Mouse (Mus musculus) natural killer cell, adult 2 months (primary cell): ENCODE measurements at regions not wholly inside any gene's neighbourhood (a gene's known extent, or its start where the extent isn't known, plus 50 kb on each side); places are given as distances from the start of the nearest gene placed in this dataset.

Source experiments
- DNase-seq, 2 experiments: peaks; one replicate each; pipeline ENCODE4 v3.0.0; 2022; ENCODE audit warnings: low spot score in 2 of 2

DNA sequence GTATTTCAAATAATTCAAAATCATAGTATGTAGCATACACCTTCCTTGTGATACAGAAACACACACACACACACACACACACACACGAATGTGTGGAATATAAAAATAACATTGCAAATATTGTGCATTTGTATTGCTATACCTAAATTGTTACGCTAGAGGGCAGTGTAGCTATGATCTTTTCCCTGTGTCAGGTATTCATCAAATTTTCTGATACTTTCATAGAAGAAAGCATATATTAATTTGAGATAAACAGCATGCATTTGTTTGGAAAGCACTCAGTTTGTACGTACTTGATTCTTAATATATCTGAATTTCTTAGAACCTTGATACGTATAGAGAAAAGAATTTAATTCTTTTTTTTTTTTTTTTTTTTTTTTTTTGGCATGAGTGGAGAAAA is 1700.9 kb upstream of the Sel1l start:
- DNase-seq: no peak

DNA sequence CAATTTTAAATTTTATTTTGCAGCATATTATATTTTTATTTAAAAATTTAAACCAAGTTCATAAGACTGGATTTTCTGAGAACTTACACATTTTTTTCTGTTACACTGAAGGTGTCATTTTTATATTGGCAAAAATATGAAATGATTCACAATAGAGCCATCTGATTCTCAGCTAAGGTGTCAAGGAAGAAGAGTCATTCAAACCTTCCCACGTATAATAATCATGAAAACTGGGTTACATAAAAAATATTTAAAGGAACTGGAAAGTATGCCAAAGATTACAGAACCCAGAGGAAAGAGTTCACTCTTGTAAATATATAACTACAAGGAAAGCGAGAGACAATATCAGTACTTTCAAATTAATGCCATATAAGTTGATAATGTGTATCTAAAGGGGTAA is 1674.5 kb upstream of the Sel1l start:
- DNase-seq: no peak

DNA sequence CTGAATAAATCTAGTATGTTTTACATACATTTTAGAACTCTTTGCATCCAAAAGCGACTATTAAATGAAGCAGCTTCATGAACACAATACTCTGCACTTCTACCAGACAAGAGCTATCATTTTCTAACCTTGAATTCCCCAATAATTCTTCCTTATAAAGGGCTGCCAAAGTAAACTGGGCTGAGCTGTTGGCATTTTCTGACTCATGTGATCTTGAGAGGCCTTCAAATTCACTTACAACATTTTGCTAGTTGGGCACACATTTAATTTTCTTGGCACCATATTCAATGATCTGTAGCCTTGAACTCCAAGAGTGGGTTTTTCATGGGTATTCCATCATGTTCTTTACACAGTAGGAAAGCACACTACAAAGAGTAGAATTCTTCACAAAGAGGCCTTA is 1637.4 kb upstream of the Sel1l start:
- no peak for DNase-seq

DNA sequence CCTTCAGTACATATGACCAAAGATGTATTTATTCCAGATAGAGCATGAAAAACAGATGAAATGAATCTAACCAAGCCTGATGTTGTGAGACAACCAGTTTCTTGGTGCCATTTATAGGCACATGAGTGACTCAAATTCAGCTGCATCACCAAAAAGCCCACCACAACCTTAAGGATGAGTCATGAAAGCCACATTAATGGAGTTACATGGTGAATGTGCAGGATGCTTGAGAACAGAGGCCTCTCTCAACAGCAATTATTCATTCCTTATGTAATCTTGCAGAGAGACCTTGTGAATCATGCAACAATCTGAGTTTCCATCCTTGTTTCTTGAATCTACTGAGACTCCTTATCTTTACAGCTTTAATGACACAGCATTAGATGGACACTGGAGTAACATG is 1613.1 kb upstream of the Sel1l start:
- DNase-seq: no peak

DNA sequence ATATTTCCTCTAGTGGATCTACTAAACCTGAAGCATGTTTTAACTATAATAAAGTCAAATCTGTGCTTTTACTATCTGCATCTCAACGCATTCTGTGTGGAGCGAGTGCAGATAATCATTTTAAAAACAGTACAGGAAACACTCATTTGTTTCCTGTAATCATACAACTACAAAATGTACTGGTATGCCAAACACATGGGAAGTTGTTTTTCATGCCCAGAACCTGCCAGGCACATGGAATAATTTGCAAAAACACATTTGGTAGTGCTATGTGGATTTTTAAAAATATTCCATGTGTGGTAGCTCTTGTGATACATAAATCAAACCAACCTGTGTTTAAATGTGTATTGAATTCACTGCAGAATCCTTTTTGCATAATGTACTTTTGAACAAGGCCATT is 1600.5 kb upstream of the Sel1l start:
- no peak for DNase-seq

DNA sequence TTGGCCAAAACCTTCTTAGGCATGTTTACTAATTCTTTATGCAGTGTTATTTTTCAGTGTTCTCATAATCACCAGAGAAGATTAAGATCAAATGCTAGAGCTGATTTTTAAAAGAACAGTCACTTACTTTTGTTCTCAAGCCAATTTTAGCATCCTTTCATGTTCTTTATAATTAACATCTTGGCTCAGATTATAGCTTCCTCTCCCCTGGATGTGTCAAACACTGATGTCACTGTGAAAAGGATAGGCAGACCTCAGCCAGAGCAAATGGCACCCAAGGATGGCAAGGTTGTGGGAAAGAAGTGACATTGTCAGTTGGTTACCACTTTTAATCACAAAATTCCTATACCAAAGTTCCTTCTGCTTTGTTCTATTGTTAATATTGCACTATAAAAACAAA is 1580.3 kb upstream of the Sel1l start:
- DNase-seq: no peak

DNA sequence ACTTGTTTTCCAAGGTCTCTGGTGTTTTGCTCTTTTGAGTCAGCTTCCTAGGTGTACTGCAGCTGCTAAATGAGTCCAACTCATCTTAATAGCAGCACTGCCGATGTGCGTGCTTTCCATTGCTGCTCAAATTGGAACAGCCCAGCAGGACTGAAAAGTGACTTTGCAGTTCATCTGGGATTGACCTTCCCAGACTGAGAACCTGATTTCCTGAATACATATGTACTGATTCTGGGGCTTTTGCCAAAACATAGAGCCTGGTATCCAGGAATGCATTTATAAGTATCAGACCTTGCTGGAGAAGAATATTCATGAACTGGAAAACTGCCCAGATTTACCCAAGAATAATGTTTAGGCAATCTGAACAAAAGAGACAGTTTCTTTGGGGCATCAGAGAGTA is 1579.0 kb upstream of the Sel1l start:
- DNase-seq: no peak

DNA sequence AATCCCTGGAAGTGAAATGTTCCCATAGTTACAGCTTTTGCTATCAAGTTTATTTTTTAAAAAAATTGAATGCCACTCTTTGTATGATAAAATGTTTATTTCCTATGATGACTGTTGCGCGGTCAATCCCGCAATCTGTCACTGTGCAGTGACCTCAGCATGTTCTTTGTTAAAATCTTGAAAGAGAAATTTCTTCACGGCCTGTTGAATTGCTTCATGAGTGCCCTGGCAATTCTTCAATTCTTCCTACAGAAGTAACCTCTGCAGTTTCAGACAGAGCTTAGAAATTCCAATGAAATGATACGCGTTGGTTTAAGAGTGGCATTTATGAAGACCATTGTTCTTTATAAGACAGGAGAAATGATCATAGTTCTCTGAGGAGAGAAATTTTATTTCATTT is 1567.4 kb upstream of the Sel1l start:
- DNase-seq: no peak

DNA sequence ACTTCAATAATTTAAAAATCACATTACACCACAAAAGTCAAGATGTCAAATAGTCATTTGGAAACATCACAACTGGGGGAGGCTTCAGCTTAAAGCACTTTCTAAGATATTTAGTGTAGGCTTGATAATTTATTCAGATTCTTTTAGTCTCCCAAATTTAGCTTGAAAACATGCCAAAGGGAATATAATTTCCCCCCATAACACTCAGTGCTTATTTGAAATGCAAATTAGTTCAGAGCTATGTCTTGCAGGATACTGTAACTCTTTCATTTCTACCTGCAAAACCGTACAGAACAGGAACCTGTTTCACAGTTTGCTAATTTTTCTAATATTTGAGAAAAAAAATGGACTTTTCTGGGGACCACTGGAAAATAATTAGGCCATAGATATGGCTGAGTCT is 1566.8 kb upstream of the Sel1l start:
- no peak for DNase-seq

DNA sequence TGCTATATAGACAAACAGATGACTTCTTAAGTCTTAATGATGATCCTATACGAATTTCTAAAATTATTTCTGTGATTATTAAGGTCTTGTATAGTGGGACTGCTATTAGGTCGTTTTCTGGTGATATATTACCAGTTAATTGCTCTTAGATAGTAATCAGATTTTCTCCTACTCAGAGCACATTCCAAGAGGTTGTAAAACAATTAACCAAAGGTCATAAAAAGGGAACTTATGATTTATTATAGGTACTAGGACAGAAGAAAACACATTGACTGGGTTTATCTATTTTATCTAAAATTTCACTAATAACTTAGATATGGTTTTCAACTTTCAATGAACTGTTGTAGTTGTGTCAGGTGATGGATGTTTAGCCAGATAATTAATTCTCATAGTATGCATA is 1536.6 kb upstream of the Sel1l start:
- DNase-seq: no peak

DNA sequence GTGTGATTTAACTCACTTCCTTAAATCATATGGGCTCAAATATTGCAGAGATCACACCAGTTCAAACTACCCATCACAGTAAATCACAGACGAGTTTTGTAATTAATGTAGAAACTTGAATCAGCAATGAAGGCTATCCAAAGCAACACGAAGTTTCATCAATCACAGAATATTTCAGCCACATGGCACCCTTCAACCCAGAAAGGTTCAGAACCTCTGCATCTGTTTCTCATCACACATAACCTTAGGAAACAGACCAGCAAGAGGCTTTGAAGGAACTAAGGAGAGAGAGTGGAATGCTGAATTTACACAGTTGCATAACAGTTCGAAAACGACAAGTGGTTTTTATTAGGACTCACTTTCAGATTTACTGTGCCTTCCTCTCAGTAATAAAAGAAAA is 1494.0 kb upstream of the Sel1l start:
- no peak for DNase-seq

DNA sequence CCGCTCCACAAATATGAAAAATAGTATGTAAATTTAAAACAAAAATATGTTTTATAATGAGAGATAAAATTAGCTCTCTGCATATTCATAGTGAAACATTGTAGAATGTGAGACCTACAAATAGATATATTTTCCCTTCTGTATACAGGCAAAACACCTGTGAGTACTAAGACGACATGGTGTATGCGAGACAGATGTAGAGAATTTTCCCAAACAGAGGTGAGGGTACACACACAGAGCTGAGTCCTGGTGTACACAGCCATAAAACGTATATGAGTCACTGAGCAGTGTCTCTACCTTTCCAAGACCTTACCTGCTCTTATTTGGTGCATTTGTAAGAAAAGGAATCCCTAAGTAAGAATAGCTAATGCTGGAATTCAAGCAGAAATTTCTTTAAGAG is 1493.6 kb upstream of the Sel1l start:
- no peak for DNase-seq

DNA sequence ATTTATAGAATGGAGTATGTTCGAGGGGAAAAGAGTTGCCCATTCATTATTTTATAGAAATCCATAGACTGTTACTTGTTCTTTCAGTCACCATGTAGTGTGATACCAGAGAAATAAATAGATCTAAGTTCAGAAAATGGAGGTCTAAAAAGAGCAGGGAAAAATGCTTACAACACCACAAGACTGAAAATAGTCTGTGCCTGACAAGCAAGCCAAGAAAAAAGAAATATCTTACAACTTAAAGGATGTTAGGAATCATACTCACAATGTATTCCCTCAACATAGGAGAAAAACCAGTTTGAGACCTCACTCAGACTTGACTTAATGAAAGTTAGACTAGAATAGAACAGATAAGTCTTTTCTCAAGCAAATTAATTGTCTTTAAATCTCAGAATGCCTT is 1486.6 kb upstream of the Sel1l start:
- DNase-seq: no peak

DNA sequence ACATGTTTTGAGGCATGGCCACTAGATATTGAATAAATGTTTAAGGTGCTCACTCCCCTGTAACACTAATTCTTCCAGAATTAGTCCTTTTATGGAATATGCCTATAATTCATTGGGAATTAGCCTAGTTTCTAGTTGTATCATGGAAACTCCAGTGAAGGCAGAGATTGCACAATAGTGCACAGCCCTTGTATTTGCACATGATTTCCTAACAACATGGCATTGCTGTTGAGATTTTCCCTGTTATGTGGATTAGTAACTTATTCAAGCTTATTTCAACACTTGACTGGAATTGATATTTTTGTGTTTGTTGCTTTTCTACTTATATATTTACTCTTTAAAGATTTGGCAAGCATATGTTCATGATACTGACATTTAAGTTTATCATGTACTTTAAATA is 1463.3 kb upstream of the Sel1l start:
- no peak for DNase-seq

DNA sequence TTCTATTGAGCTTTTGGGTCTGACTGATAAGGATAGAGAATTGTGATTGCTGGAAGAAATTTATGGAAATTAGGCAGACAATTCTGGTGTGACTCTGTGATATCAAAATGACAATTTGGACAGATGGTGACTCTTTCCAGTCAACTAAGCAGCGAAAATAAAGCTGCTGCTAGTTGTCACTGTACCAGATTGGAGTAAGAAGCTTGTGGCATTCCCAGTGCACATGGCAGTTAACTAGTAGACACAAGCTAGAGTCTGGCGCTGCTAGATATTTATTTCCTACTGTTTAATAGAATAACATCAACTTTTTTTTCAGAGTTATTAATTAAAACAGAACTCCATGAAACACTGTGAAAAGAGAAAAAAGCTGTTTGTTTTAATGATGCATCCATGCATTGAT is 1432.9 kb upstream of the Sel1l start:
- DNase-seq: no peak

DNA sequence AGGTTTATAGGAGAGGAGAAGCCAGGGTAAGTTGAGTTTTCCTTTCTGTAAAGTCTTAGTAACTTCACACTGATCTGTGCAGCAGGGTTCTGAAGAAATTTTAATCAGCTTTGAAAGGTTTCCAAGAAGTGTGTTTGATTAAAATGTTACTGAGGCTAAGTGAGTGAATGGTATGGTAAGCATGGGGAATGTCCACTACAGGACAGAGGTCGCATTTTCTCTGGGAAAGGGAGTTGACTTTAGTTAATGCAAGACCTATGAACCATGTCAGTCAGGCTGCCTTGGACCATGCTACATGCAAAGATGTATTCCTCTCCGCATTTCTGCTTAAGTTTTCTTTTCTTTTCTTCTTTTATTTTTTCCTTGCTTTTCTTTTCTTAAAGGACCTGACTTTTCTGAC is 1424.7 kb upstream of the Sel1l start:
- no peak for DNase-seq

DNA sequence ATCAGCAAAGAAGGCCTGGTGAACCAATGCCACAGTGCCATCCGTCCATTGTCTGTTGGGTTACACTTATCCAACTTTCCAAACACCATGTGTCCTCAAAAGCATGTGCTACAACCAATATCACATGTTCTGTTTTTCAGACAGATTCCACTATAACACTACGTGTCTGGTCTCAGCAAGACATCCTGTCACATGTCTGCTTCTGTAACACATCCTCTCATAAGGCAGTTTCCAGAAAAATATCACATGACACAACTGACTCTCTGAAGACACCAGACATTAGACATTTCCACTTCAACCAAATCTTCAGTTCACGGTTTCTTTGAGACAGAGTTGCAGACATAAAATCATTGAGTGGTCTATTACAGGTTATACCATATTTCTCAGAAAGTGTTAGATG is 1381.3 kb upstream of the Sel1l start:
- DNase-seq: peak in 1 of 2 experiments; percentile 4

DNA sequence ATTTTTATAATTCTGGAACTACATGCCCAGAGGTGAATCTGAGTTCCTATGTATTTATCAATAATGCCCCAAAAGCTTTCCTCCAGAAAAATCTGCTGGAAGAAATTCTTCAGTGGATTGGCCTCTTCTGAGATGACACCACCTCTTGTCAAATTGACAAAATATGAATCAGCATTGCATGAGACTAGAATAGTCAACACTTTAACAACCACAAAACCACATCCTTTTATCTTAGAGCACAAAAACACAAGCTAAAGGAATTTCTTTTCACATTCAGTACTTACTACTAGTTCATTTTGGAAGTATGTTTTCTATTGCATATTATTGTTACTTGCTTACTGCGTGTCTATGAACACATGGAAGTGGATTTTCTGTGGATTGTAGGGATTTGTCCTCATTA is 1377.9 kb upstream of the Sel1l start:
- DNase-seq: no peak

DNA sequence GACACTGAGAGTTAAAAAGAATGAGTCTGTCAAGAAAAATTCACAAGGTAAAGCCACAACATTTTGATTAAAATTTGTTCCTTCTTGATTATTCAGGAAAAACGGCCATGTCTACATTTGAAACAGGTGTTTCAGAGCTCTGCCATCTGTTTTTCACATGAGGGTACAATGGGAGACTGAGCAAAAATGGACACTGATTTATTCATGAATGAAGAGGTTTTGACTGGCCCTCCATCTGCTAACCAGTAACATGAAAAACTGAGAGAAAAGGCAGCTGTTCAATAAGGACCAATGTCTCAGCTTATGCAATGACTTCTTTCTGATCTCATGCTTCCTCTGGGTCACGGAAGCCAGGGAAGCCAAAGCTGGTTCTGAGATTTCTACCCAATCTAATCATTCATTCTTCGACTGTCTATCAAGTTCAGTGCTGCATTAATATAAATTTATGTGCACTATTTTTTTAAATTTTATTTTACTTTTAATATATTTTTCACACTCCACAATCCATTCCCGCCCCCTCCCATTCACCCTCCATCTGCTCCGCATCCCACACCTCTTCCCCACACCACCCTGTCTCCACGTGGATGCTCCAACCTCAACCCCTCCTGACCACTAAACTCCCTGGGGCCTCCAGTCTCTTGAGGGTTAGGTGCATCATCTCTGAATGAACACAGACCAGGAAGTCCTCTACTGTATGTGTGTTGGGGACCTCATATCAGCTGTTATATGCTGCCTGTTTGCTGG is 1372.4 kb upstream of the Sel1l start:
- no peak for DNase-seq

DNA sequence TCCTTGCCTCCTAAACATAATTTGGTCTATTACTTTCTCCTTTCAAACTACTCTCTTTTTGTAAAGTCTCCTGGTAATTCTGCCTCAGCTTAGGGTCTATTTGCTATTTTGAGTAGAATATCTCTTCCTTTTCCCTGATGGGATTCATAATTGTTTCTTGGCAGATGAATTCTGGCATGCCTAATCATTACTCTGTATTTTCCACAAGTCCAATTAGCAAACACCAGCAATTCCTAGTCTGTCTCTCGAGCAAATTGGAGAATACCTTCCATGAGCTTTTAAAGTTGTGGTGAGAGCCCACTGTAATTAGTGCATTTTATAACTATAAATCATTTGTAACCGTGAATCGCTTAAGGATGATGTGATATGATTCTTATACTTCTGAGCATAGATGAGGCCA is 1358.6 kb upstream of the Sel1l start:
- no peak for DNase-seq

DNA sequence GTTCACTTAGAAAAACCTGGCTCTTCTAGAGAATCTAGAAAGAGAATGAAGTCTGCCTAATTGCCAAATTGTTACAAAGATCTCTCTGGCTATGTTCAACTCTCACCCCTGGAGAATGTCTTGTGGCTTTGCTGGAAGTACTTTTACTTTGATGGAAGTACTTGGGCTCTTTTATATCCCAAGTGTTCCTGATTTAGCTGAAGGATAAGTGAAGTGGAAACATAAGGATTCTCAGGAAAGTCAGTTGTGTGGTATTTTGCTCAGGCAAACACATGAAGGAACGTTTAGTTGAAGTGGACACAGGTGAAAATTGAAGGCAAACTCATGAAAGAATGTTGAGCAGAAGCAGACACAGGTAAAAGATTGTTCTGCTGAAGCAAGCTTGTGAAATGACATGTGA is 1340.0 kb upstream of the Sel1l start:
- DNase-seq: no peak

DNA sequence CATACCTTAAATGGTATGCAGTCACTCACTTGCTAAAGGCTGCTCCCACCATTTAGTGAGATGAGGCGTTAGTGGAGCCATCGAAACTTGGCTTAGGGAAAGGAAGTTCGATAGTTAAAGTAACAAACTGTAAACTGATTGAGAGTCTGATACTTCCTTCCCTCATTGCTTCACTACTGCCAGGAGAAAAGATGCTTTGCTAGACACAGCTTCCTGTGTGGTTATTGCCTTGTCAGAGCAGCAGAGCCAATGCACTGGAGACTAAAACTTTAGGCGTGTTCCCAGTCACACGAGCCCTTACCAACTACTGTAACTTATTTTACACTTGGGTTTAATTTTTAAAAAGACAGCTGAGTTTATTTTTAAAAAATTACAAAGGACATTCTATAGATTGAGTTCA is 1324.8 kb upstream of the Sel1l start:
- DNase-seq: no peak

DNA sequence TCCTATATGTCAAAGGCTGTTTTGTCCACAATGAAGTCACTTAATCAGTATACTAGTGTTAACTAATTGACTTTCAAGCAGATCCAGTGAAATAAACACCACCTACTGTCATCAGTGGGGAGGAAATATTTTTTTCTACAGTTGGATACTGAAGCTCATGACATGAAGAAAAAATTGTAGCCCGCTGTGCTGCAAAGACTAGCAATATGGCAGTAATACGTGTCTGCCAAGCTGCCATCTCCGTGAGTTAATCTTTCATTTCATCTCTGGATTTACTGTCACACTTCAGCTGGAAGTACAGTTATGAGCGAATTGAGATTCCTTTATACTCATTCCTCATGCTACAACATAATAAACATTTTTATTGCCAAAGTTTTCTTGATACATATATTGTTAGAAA is 1311.3 kb upstream of the Sel1l start:
- DNase-seq: no peak

DNA sequence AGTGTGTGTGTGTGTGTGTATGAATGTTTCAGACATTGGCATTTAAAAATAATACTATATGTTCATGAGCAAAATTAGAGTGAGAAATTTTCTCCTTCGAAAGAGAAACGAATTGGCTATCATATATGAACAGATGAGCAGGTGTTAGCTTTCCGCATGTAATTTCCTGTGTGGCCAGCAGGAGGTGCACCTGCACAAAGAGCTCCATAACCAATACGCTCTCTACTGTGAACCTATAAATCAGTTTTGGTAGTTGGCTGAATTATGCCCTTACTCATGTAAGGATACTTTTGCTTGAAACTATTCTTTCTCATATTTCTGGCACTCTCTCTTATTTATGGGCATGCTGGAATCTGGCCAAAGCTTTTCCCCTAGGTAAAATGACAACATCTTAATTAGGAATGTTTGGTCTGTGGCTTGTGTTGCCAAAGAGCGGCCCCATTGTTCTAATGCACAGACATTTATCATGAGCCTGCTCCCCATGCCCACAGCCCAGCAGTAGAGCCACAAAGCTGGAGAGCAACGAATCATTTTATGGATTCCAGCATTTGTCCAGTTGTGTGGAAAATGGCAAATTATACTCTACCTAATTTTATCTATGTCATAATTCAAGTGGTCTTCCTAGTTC is 1303.8 kb upstream of the Sel1l start:
- peak; percentile 9 to 26 for DNase-seq
